Mouse (Mus musculus) G1E (cell line): ENCODE measurements around the gene Epha3. TPM values are rescaled to one million over a fixed set of nuclear protein-coding genes. Genes with fewer than 3 reads are reported as not detected.

Experiments used
- ATAC-seq: 2 replicates; pipeline ENCODE4 v1.8.0; 2016; ENCODE audit warnings: mild to moderate bottlenecking; ENCODE audit not compliant: insufficient number of reproducible peaks, poor library complexity, low FRiP score, severe bottlenecking; ENCODE audit errors: extremely low read depth
- DNase-seq: peaks from one replicate; pipeline ENCODE4 v3.0.0; 2012; ENCODE audit warnings: low spot score
- H3K27me3 ChIP-seq: 2 replicates; pipeline ENCODE4 v1.6.1; 2012; ENCODE audit warnings: mild to moderate bottlenecking, low read length, inconsistent platforms; ENCODE audit not compliant: insufficient read depth
- H3K36me3 ChIP-seq: replicated peaks from 2 replicates; pipeline ENCODE3; 2012; ENCODE audit warnings: mild to moderate bottlenecking, inconsistent platforms
- H3K4me1 ChIP-seq: 2 replicates; pipeline ENCODE4 v1.6.1; 2012; ENCODE audit warnings: low read depth, low read length, inconsistent platforms, mixed read lengths; ENCODE audit not compliant: insufficient read depth
- H3K4me3 ChIP-seq: 2 replicates; pipeline ENCODE4 v1.5.1; 2012; ENCODE audit warnings: low read depth, mild to moderate bottlenecking, inconsistent platforms, low read length, moderate library complexity, mixed read lengths
- H3K9me3 ChIP-seq: replicated peaks from 2 replicates; pipeline ENCODE4 v1.6.1; 2012; ENCODE audit warnings: inconsistent platforms
- CTCF ChIP-seq: IDR thresholded peaks from 2 replicates; pipeline ENCODE4 v1.5.1; 2012; ENCODE audit warnings: low read depth, low read length, inconsistent platforms, mixed read lengths
- GATA1 ChIP-seq: IDR thresholded peaks from 2 replicates; pipeline ENCODE4 v1.6.1; 2012; ENCODE audit warnings: borderline replicate concordance, low read length, inconsistent platforms, mixed read lengths
- GATA2 ChIP-seq: IDR thresholded peaks from 2 replicates; pipeline ENCODE4 v1.6.1; 2012; ENCODE audit warnings: low read depth, low read length, inconsistent platforms, borderline replicate concordance
- POLR2AphosphoS5 ChIP-seq: IDR thresholded peaks from 2 replicates; pipeline ENCODE4 v1.6.1; 2012; ENCODE audit warnings: low read depth, low read length, inconsistent platforms; ENCODE audit not compliant: insufficient replicate concordance
- TAL1 ChIP-seq: conservative IDR thresholded peaks from 2 replicates; pipeline ENCODE4 v1.6.1; 2012; ENCODE audit warnings: low read depth, low read length, inconsistent platforms, mixed read lengths
- polyA plus RNA-seq: library from polyadenylated mRNA; stranded (reverse); fragments of >175 nt; gene quantifications from 2 replicates; pipeline ENCODE4 v1.2.3, GENCODE M21; 2012
- total RNA-seq, 2 experiments: library from RNA; stranded (forward) in 1 of 2; stranded (reverse) in 1 of 2; fragments of 200-1000 nt in 1 of 2; fragments of >200 nt in 1 of 2; fragmentation: Nextera tagmentation in 1 of 2; gene quantifications; 2 replicates each; pipeline ENCODE4 v1.2.3; 2014 to 2017

Epha3 gene
- total and polyA plus RNA-seq, 3 experiments: 0.05 TPM; not detected in 2

DNA sequence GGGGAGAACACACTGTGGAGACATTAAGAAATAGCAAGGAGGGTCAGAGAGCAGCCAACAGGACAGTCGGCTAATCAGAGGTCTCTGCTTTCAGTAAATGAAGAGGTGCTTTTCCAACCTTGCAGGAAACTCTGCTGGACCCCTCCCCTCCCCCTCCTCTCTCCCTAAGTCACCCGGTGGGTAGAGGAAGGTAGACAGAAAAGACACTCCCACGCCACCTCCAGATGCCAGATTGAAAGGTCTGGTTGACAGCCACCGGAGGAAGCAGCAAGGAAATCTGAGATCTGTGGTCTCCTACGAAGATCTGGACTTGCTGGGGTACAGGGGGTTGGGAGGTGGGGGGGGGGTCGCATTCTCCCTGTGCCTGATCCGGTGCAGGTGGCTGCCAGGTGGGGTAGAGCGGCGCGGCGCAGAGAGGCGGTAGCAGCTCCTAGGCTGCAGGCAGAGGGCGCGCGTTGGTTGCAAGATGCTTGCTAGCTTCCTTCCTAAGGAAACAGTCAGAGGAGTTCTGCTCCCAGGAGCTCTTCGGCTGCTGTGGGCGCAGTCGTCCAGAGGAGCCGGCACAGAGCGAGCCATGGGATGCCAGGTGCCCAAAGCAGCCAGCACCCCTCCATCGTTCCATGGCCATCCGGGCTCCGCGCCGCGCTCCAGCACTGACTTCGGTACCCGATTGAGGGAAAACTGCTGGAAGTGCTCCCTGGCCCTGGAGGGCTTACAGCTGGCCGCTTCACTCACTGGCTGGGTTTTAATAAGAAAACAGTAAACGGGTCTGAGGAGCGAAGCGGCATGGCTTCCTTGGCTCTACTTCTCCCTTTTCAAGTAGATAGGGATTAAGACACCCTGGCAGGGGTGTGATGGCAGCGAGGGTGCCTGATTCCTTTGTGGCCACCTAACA lies 7.1 kb downstream of the Epha3 start:
- DNase-seq (no peak), ATAC-seq (no peak)
- Histone ChIP-seq H3K9me3 (peaks cover 12% of the 10 kb centered on the region), H3K4me1 (no peaks in the 10 kb centered on the region), H3K36me3 (no peaks in the 10 kb centered on the region), H3K4me3 (no peak overlapping the region; the same call in 1 of the 2 replicates), H3K27me3 (no peaks in the 10 kb centered on the region)
- TF ChIP-seq GATA2 (no peak), GATA1 (no peak), TAL1 (no peak), POLR2AphosphoS5 (no peak), CTCF (no peak)

GRCm38 (mm10) chr16:63850297-63850696 lies 13.7 kb downstream of the Epha3 start:
- Histone ChIP-seq H3K4me3 (no peak overlapping the region), H3K27me3 (no peaks in the 10 kb centered on the region), H3K36me3 (no peaks in the 10 kb centered on the region), H3K4me1 (no peaks in the 10 kb centered on the region), H3K9me3 (0 out of 2 replicates have a peak, but pooled peaks cover 3% of the 10 kb centered on the region)
- no peak for TF ChIP-seq POLR2AphosphoS5
- TF ChIP-seq GATA1: no peak
- TF ChIP-seq TAL1: no peak
- TF ChIP-seq CTCF: no peak
- TF ChIP-seq GATA2: no peak
- ATAC-seq: no peak
- DNase-seq: no peak

DNA sequence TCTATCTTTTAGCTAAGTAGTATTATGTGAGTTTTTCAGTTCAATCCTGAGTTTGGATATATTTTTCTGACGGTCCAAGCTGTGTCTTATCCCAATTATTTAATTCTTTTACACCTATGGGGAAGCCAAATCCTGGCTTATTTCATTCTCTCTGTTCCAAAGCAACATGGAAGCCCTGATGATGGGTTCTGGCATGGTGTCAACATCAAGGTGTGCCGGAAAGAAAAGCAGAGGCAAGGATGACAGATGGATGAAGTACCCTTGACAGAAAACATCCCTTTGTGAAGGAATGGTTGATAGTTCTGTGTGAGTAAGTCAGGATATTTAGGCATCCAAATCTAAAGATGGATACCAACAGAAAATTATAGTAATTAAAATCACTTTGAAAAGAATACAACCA lies 21.1 kb downstream of the Epha3 start:
- Histone ChIP-seq H3K4me1 (no peaks in the 10 kb centered on the region), H3K36me3 (no peaks in the 10 kb centered on the region), H3K9me3 (no peaks in the 10 kb centered on the region), H3K4me3 (no peak overlapping the region), H3K27me3 (no peaks in the 10 kb centered on the region)
- DNase-seq (no peak), ATAC-seq (no peak)
- TF ChIP-seq CTCF (no peak), POLR2AphosphoS5 (no peak), GATA1 (no peak), TAL1 (no peak), GATA2 (no peak)

DNA sequence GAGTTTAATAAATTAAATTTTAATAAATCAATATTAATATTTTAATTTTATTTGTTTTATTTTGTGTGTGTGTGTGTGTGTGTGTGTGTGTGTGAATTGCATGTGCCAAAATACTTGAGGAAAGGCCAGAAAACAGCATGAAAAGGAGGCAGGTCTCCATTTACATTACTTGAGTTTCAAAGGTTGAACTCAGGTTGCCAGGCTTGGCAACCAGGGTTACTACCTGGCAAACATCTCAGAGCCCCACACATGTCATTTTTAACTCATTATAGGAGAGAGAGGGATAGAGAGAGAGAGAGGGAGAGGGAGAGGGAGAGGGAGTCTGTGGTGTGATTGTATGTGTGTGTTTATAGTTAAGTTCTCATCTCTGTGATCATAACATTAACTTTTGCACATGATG lies 26.5 kb downstream of the Epha3 start:
- H3K27me3 ChIP-seq: no peaks in the 10 kb centered on the region
- H3K9me3 ChIP-seq: no peaks in the 10 kb centered on the region; the same call in 1 of the 2 replicates
- ATAC-seq (no peak), DNase-seq (no peak)
- no peaks in the 10 kb centered on the region for H3K36me3 ChIP-seq
- TF ChIP-seq GATA2 (no peak), POLR2AphosphoS5 (no peak), CTCF (no peak), TAL1 (no peak), GATA1 (no peak)
- no peak overlapping the region for H3K4me3 ChIP-seq
- H3K4me1 ChIP-seq: no peaks in the 10 kb centered on the region

DNA sequence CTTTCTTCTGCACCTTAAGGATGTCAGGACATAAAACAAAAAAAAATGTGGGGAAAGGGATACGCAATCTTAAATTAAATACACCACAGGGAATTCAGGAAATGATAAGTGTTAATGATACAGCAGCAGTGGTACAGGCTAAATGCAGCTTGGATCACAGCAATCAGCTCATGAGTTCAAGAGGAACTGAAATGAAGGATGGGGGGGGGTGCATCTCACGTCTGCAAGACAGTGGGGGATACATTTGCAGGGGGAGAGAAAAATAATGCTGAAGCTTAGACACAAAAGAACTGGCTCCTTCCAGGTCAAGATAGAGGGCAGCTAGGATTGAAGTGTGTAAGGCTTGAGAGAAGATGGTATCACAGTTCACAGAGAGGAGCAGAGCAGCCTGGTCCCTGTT lies 42.8 kb downstream of the Epha3 start:
- no peak for TF ChIP-seq GATA2
- TF ChIP-seq GATA1: no peak
- TF ChIP-seq TAL1: no peak
- TF ChIP-seq POLR2AphosphoS5: no peak
- TF ChIP-seq CTCF: no peak
- H3K4me3 ChIP-seq: no peak overlapping the region
- H3K36me3 ChIP-seq: no peaks in the 10 kb centered on the region
- no peaks in the 10 kb centered on the region for H3K27me3 ChIP-seq
- ATAC-seq: no peak
- H3K9me3 ChIP-seq: no peaks in the 10 kb centered on the region
- no peak for DNase-seq
- no peaks in the 10 kb centered on the region for H3K4me1 ChIP-seq

DNA sequence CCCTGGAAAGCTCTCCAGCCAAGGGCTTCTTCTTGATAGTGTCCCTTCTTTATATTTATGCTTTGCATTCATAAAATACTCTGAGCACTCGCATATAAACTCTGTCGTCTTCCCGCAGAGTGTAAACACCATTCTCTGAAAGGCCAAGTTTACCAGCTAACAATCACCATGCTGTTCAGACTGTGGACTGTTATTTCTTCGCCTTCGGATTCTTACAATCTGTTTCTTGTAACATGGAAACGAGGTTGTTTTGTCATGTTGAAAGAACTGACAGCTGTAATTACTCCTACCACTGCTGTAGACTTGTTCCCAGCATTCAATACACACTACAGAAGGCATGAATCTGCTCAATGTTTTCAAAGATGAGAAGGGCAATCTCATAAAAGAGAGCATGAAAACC lies 46.4 kb downstream of the Epha3 start:
- Histone ChIP-seq H3K4me3 (no peak overlapping the region), H3K9me3 (no peaks in the 10 kb centered on the region), H3K36me3 (no peaks in the 10 kb centered on the region), H3K4me1 (no peaks in the 10 kb centered on the region), H3K27me3 (no peaks in the 10 kb centered on the region)
- TF ChIP-seq GATA2: no peak
- no peak for TF ChIP-seq POLR2AphosphoS5
- TF ChIP-seq CTCF: no peak
- no peak for TF ChIP-seq TAL1
- no peak for TF ChIP-seq GATA1
- no peak for DNase-seq
- ATAC-seq: no peak
